Mouse (Mus musculus) v-Abl transformed pro-B cells (cell line): Measurements from ENCODE around the gene Faim2.

Source experiments
- in situ Hi-C, 2 experiments: fragments of 400-800 bp; cut with MboI; formaldehyde crosslinking; loops; one replicate each; pipeline ENCODE4 v1.15.1; 2025; ENCODE audit not compliant: unreplicated experiment in 2 of 2

Faim2 gene

DNA sequence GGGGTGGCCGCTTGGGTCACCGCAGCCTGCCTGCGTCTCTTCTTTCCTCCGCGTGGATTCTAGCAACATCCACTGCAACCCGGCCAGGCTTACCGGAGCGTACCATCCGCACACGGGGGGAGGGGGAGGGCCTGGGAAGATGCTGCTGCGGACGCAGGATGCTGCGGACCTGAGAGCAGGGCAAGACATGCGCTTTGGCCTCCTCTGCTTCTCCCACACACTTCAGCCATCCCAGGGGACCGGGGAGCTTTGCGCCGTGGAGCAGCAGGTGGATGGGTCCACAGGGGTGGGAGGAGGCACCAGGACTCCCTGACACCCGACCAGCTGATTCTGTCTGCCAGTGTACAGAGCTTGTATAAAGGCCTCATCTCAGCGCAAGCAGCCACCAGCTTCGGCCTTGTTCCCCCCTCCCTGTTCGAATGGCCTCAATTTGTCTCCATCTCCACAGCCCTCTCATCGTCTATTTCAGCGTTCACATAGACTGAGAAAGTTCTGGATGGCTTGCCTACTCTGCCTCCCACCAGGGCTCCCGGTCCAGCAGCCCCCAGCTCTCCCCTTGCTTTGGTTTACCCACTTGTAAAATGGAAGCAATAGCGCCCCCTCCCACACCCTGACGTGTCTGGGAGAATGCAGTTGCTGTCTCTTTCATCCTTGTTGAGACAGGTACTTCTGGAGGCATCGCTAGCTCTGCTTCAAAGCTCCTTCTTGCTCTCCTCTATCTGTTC is at the start of gene Faim2:
Gene Faim2, minus strand, starts transcription at position 537 of the 725 bp plus-strand sequence.
- in situ Hi-C loops, result no loop called here

DNA sequence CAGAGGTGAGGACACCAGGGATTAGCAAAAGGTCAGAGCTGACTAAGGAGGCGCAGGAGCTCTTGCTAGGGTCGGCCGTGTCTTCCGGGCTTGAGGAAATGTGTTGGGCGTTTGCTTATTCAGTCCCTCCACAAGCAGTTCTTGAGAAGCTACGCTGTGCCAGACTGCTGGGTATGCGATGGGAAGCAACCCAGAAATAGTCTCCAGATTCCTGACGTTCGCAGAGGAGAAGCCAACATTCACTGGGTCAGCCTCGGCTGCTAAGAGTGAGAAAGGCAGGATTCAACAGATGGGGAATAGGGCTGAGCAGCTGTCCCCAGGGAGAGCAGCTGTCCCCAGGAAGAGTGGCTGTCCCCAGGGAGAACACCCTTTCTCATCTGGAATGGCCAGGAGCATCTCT is 41.2 kb upstream of the Faim2 start:
- in situ Hi-C loops, result loop anchor here in 1 of 2 experiments (25.0 kb wide), 1 partner anchor 1493 kb away; no protein-coding TSS in a partner anchor

DNA sequence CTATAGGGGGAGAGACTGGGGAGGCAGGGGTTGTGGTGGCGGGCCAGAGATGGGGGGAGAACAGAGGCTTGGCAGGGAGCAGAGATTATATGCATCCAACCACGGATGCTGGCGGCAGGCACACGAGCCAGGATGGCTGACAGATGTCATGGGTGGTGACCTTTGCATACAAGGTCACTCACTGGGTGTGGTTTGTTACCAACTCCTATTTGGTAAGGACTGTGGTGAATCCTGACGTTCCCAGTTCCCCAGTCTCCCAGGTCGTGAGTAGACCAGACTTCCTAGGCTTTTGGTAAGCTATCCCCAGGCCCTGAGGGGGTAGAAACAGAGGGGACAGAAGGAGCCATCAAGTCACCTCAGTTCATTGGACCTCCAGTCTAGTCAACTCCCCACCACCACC is 40.7 kb upstream of the Faim2 start:
- in situ Hi-C loops, result loop anchor here in 1 of 2 experiments (25.0 kb wide), 1 partner anchor 1494 kb away; no protein-coding TSS in a partner anchor

DNA sequence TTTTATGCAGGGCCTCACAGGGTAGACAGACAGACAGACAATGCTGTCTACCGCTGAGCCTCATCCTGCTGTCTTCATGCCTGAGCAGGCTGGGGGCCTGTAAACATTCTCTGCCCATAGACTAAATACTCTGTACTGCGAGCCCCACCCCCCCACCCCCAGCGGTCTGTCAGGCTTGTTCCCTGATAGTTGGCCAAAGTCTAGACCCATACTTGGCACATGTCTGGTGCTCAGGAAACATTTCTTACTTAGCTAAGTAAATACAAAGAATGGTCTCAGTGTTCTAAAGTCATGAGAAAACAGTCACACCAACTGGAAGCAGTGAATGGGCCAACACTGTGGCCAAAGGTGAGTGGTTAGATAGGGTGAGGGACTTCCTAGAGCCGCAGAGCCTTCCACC is 39.4 kb upstream of the Faim2 start:
- in situ Hi-C loops, result loop anchor here in 1 of 2 experiments (25.0 kb wide), 1 partner anchor 1495 kb away; no protein-coding TSS in a partner anchor

DNA sequence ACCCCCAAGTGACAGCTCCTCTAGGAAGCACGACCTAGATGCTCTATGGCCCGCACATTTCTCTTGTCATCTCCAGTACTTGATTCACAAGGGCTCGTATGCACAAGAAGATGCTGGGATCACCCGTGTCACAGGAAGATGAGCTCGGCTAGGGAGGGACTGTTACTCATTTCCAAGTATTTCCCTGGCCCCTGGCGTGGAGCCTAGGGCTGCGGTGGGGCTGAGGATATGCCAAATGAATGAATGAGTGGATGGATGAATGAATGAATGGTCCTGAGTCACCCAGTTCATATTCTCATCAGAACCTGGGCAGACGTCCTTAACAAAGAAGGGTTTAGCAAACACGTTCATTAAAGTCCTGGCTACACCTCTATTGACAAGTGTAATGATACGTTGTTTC is 32.3 kb upstream of the Faim2 start:
- in situ Hi-C loops, result loop anchor here in 1 of 2 experiments (25.0 kb wide), 1 partner anchor 1502 kb away; no protein-coding TSS in a partner anchor

DNA sequence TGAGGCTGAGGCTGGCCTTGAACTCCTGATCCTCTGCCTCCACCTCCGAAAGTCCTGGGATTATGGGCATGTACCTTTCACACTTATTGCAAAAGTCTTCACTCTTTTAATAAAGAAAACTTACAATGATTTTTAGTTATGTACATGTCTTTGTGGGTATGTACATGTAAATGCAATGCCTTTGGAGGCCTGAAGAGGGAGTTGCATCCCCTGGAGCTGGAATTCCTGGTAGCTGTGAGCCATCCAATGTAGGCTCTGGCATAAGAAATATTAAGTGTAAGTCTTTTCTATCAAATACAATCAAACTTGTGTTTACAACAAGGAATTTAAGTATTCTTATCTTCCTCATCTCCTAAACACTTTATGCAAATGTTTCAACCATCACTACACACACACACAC is 31.0 kb upstream of the Faim2 start:
- in situ Hi-C loops, result loop anchor here in 1 of 2 experiments (25.0 kb wide), 1 partner anchor 1503 kb away; no protein-coding TSS in a partner anchor

DNA sequence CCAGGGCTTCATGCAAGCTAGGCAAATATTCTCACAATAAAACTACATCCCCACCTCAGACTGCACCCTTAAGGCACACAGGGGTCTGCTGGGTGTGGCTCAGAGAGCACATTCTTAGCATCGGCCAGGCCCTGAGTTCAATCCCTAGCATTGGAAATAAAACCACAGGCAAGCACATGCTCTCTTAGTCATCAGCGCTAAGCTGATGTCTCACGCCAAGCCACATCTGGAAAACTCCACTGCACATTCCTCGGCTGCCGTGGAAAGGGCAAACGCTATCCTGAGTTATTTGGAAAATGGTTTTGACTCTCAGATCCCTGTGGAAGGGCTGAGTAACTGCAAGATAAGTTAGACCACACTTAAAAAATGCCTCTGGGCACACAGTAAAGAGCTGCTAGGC is 25.8 kb upstream of the Faim2 start:
- in situ Hi-C loops, result loop anchor here in 1 of 2 experiments (25.0 kb wide), 1 partner anchor 1509 kb away; no protein-coding TSS in a partner anchor

DNA sequence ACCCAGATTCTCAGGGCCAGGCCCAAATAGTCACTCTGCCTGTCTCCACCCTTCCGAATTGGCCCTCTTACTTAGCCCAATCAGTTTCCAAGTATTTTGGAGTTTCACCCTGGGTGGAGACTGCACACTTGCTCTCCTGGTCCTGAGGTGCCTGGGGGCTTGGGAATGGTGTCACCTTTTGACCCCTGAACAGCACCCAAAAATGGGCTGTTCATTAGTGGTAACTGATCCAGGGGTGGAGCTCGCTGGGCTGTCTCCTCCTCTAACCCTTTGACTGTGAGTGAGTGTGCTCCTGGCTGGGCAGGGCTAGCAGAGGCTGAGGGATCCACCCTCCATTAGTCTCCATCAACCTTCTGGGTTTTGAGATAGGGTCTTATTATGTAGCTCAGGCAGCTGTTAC is 21.9 kb upstream of the Faim2 start:
- in situ Hi-C loops, result loop anchor here in 1 of 2 experiments (25.0 kb wide), 1 partner anchor 1512 kb away; no protein-coding TSS in a partner anchor

DNA sequence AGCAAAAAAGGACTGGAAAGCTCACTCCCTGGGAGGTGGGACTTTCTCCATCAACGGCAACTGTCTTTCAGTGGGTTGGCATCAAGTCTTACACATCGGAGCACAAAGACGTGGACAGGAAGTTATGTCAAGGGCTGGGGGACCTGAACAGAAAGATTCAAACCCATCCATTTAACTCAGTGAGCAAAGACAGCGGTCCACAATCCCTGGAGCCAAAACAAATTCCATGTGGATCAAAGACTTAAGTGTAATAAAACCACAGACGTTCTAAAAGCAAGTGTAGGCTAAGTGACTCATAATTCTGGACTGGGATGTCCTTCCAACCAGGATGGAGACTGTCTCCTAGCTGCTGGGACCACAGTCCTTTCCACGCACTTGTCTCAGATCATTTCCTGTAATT is 19.8 kb upstream of the Faim2 start:
- in situ Hi-C loops, result no loop called here

DNA sequence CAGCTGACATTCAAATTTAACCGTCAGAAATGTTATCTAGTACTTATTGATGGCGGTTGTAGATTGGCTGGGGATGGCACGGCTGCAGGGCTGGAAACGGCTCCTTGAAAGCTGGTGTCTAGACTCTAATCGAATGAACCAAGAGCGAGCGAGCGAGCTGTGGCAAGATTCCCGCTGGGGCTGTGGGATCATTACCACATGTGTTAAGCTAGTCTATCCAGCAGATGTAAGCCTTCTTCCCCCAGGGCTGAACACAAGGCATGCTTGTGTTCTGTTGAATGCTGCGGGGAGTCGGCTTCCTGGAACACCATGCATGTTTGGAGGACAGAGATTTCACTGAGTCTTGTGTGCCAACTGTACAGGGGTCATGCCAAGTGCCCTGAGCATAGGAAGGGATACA is 18.6 kb upstream of the Faim2 start:
- in situ Hi-C loops, result no loop called here

DNA sequence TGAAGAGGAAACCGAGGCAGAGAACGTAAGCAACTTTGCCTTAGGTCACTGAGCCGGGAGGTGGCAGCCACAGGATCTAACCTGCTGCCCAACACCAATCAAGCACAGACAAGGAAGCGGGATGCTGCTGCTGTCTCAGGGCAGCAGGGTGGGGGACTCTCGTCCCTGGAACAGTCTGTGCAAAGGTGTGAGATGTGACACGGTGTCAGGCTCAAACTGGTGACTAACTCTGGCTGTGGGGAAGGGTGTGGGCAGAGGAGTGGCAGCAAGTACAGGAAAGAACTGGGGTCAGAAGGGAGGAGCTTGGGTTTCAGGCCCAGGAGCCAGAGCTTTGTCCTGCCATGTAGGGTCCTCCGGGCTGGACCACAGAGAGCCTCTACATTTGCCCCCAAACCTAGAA is 16.1 kb upstream of the Faim2 start:
- in situ Hi-C loops, result no loop called here

DNA sequence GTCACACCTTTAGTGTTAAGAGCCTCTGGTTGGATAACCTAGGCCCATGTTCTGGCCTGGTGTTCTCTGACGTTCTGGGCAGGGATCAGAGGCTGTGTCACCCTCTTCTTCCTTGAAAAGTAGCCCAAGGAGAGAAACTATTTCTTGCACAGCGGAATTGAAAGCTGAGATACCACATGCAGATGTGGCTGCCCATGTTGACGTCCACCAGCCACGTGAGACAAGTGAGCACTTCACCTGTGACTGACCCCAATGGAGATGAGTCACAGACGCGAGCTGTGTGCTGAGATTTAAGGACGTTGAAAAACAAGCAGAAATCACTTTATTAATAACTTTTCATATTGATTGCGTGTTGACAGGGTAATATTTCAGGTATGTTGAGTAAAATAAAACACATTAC is 11.9 kb upstream of the Faim2 start:
- in situ Hi-C loops, result no loop called here

DNA sequence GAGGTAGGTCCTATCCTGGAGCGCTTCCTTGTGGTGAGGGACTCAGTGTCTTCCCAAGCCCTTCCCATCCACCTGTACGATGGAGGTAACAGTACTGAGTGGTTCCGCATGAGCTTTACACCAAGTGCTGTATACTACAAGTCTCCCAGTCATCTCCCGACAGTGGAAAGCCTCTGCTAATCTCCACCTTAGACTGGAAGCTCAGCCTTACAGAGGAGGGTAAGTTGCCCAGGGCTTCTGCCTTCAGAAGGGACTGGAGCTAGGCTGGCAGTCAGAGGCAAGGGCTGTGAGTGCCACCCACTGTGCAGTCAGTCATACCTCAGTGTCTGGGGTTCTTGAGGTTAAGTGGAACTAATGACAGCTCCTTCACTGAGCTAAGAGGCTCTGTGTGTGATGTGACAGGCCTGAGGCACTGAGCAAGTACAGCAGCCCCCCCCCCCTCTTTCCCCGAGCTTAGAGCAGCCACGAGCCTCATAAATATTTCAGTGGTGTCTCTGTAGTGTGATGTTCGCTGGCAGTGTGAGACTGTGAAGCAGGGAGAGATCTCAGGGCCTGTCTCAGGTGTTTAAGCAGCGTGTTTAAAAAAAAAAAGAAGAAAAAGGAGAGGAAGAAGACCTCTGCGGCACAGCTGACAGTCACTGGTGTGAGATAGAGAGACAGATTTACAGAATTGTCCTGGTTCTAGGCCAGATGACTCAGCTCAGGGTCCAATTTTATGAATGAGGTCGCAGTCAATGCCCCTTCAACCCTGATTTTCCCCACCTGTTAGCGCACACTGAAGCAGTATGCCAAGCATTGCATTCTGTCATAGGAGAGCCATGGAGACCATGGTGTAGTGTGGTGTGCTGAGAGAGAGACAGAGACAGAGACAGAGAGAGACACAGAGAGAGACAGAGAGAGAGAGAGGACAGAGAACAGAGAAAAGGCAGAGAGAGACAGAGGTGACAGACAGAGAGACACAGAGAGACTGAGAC is 9.2 kb upstream of the Faim2 start:
- in situ Hi-C loops, result no loop called here

DNA sequence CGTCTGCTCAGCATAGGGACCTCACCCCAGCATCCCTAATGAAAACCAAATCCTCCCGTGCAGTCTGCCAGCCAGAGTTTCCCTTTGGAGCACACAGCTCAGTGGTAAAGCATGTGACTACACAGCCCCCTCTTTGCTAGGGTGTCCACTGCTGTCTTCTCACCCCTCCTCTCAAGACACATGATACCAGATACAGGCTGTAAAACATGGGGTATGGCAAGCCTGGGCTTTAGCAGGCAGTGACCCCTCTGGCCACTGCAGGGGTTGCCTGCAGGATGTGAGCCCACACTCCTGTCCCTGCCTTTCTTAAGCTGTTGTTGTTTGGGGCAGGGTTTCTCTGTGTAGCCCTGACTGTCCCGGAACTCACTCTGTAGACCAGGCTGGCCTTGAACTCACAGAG is 4.1 kb upstream of the Faim2 start:
- in situ Hi-C loops, result no loop called here

DNA sequence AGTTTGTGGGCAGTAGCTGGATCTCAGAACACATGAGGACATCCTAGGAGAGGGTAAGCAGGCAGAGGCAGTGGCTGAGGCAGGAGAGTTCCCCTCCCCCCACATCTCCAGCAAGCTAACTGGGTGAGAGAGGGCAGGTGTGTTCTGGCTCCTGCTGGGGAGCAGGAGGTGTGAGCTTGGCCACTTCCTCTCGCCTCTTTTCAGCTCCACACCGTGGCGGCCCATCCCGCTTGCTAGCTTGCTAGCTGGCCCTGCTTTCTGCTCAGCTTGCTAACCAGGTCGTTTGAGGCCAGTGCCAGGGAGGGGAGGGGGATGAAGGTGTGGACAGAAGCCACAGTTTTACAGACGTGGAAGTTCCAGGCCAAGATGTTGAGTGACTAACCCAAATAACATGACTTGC is 3.2 kb upstream of the Faim2 start:
- in situ Hi-C loops, result no loop called here

DNA sequence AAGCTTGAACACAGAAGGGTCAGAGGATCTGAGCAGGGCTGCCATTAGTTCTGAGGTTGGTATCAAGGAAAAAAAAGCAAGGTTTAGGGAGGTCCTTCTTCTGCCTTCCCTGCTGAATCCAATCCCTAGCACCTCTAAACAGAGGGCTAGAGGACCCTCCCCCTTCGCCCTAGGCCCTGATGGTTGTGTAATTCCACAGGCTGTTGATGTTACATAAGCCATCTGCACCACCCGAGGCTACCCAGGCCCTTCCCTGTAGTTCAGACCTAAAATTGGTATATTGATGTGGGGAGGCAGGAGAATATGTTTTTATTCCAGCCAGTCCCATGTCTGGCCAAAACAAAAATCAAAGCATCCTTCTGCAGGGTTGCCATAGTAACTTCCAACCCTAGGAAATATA is 1.3 kb downstream of the Faim2 start:
- in situ Hi-C loops, result no loop called here

DNA sequence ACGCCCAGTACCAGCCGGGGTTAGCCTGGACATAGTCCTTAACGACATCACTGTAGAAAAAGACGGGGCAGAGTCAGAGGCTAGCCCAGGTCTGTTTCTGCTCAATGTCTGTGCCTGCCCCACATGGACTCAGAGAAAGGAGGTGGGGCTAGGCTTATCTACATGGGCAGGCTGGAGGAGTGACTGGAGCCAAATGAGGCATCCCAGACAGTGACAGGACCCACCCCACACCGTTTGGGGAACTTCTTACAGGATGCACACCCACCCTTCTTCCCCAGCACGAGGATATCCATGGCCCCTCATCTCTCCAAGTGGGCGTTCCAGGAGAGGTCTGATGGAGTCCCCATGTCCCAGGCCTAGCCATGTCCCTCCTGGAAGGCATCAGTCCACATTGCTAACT is 7.7 kb downstream of the Faim2 start:
- in situ Hi-C loops, result loop anchor here in 1 of 2 experiments (25.0 kb wide), 1 partner anchor 1533 kb away; no protein-coding TSS in a partner anchor

DNA sequence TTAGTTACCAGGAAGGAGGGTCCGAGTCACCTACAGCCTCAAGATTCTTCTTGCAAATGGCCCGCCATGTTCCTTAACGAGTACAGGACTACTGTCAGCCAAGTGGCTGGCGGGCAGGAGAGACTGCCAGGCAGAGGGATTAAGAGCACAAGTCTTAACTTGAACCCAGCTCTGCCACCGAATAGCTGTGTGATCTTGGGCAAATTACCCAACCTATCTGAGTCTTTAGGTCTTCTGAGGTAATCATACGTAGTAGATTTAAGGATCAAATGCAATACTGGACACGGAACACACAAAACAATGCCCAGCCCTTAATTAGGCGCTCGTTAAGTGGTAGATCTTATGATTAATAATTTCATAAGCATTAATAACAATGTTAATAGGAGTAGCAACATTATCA is 8.3 kb downstream of the Faim2 start:
- in situ Hi-C loops, result loop anchor here in 1 of 2 experiments (25.0 kb wide), 1 partner anchor 1532 kb away; no protein-coding TSS in a partner anchor

DNA sequence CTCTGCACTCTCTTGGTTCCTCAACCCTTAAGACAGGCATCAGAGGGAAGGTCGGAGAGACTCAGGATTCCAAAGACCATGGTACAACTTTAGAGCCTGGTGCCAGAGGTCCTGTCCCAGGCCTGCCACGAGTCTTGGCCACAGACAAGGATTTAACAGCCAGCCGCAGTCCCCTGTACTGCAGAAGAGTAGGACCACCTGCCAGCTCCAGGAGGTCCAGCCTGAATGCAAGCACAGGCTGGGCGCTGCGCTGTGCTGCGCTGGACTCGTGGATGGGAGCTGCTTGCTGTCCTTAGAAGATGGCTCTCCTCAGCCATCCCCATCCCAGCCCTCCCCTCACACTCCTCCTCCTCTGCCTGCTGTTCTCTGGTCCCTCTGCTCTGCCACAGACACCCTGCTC is 10.2 kb downstream of the Faim2 start:
- in situ Hi-C loops, result loop anchor here in 1 of 2 experiments (25.0 kb wide), 1 partner anchor 1530 kb away; no protein-coding TSS in a partner anchor

DNA sequence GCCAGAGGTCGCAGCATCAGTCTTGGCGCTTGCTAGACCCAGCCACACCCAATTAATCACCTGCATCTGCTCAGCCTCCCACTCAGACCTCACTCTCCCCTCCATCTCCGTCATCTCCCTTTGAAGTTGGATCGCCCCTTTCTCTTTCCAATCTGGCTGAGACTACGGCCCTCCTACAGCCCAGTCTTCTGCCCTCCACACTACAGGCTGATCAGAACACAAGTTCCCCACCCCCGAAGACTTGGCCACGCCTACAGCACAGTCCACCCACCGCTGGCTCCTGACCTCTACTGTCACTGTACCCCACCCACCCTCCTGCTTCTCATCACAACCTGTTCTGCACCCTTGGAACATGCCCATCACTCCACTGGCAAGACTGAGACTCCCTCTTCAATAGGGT is 11.2 kb downstream of the Faim2 start:
- in situ Hi-C loops, result loop anchor here in 1 of 2 experiments (25.0 kb wide), 1 partner anchor 1529 kb away; no protein-coding TSS in a partner anchor
